Mouse (Mus musculus): ENCODE measurements around the gene Cyfip1. TPM values are rescaled to one million over a fixed set of nuclear protein-coding genes. Genes with fewer than 3 reads are reported as not detected.

The Cyfip1 gene
- total and polyA plus RNA-seq, 3 experiments = 20.1 to 29.3 (median 27.8) TPM

GRCm38 (mm10) chr7:55957916-55958315 is 116.4 kb downstream of the Cyfip1 start:
- DNase-seq (ENCODE audit: extremely low read depth) = no peak
- Histone ChIP-seq H3K4me2 (ENCODE audit: insufficient read depth, low read depth, poor library complexity, severe bottlenecking) (peak overlapping the region; percentile 84), H3K4me3 (replicated peaks in 1 of 3; ENCODE audit: low read depth in 2 of 3, low read length in 2 of 3, poor library complexity in 1 of 3) (no peak overlapping the region), H3K36me3 (replicated peaks in 1 of 2; ENCODE audit: control insufficient read depth in 1 of 2, insufficient read depth in 1 of 2, low read length in 1 of 2) (peaks cover 0 to 24% of the 10 kb centered on the region in 2 experiments), H3K27ac (ENCODE audit: insufficient read depth, low read depth) (peak overlapping the region; percentile 46; the same call in 1 of the 2 replicates), H3K27me3 (replicated peaks) (no peaks in the 10 kb centered on the region), H3K9me3 (replicated peaks; ENCODE audit: low read length) (no peaks in the 10 kb centered on the region), H3K9ac (ENCODE audit: insufficient read depth, low read depth) (no peak overlapping the region), H3K79me2 (replicated peaks; ENCODE audit: control insufficient read depth, extremely low read depth, insufficient read depth, poor library complexity, severe bottlenecking) (peaks cover 54% of the 10 kb centered on the region), H3K4me1 (ENCODE audit: control insufficient read depth in 1 of 2, insufficient read depth in 2 of 2) (peaks cover 2 to 54% of the 10 kb centered on the region in 2 experiments; a peak in 3 of 4 replicates)
- no peak for TF ChIP-seq GABPA (IDR thresholded peaks at IDR 0.05; ENCODE audit: insufficient replicate concordance, low read depth, low read length)
- TF ChIP-seq CTCF (conservative IDR thresholded peaks at IDR 0.05 in 1 of 2, IDR thresholded peaks at IDR 0.05 in 1 of 2; ENCODE audit: low read depth in 2 of 2, low read length in 2 of 2) = no peak
- TF ChIP-seq NRF1 (IDR thresholded peaks at IDR 0.05; ENCODE audit: low read depth, low read length) = no peak
- peak; percentile 51; the same call in 1 of the 2 replicates for TF ChIP-seq BHLHE40 (IDR thresholded peaks at IDR 0.05; ENCODE audit: low read depth, low read length)
- TF ChIP-seq TBP (conservative IDR thresholded peaks at IDR 0.05; ENCODE audit: low read depth, low read length) = no peak
- no peak for TF ChIP-seq USF1 (IDR thresholded peaks at IDR 0.05; ENCODE audit: low read depth, low read length)
- no peak for TF ChIP-seq ZC3H11A (IDR thresholded peaks at IDR 0.05; ENCODE audit: low read depth, low read length)
- no peak for TF ChIP-seq SMC3 (IDR thresholded peaks at IDR 0.05; ENCODE audit: low read depth, low read length)
- no peak for TF ChIP-seq RCOR1 (conservative IDR thresholded peaks at IDR 0.05; ENCODE audit: low read depth, low read length)
- no peak for TF ChIP-seq RAD21 (IDR thresholded peaks at IDR 0.05; ENCODE audit: low read depth, low read length)
- no peak for TF ChIP-seq USF2 (conservative IDR thresholded peaks at IDR 0.05; ENCODE audit: low read depth, low read length)
- no peak for TF ChIP-seq CHD2 (IDR thresholded peaks at IDR 0.05; ENCODE audit: low read length)
- TF ChIP-seq POLR2AphosphoS2 (IDR thresholded peaks at IDR 0.05; ENCODE audit: low read depth, low read length) = no peak
- no peak for TF ChIP-seq MAFK (IDR thresholded peaks at IDR 0.05; ENCODE audit: insufficient replicate concordance, low read length)
- peak; percentile 29; the same call in 1 of the 2 replicates for TF ChIP-seq MXI1 (IDR thresholded peaks at IDR 0.05; ENCODE audit: low read depth, low read length)
- no peak for TF ChIP-seq EP300 (IDR thresholded peaks at IDR 0.05; ENCODE audit: low read length)
- no peak for TF ChIP-seq JUN (IDR thresholded peaks at IDR 0.05; ENCODE audit: insufficient read depth, low read depth, low read length)
- TF ChIP-seq JUND (conservative IDR thresholded peaks at IDR 0.05; ENCODE audit: low read depth, low read length) = no peak
- dilution Hi-C loops (cut with MboI; ENCODE audit: extremely low pct_ligation_motif_present, extremely low pct_unique_long_range_greater_than_20kb, low sequenced_read_pairs) (no loop called here), in situ Hi-C loops (cut with MboI; ENCODE audit: low pct_ligation_motif_present, low pct_unique_long_range_greater_than_20kb, low sequenced_read_pairs) (no loop called here)

- Histone ChIP-seq H3K4me2 (ENCODE audit: insufficient read depth, low read depth, poor library complexity, severe bottlenecking) (no peak overlapping the region), H3K9me3 (replicated peaks; ENCODE audit: low read length) (no peaks in the 10 kb centered on the region), H3K79me2 (replicated peaks; ENCODE audit: control insufficient read depth, extremely low read depth, insufficient read depth, poor library complexity, severe bottlenecking) (peaks cover 47% of the 10 kb centered on the region), H3K36me3 (replicated peaks in 1 of 2; ENCODE audit: control insufficient read depth in 1 of 2, insufficient read depth in 1 of 2, low read length in 1 of 2) (peaks cover 0 to 19% of the 10 kb centered on the region in 2 experiments), H3K4me1 (ENCODE audit: control insufficient read depth in 1 of 2, insufficient read depth in 2 of 2) (peaks cover 2 to 58% of the 10 kb centered on the region in 2 experiments; a peak in 3 of 4 replicates), H3K9ac (ENCODE audit: insufficient read depth, low read depth) (no peak overlapping the region), H3K4me3 (replicated peaks in 1 of 3; ENCODE audit: low read depth in 2 of 3, low read length in 2 of 3, poor library complexity in 1 of 3) (no peak overlapping the region), H3K27ac (ENCODE audit: insufficient read depth, low read depth) (no peak overlapping the region), H3K27me3 (replicated peaks) (no peaks in the 10 kb centered on the region)
- TF ChIP-seq NRF1 (IDR thresholded peaks at IDR 0.05; ENCODE audit: low read depth, low read length) (no peak), CHD2 (IDR thresholded peaks at IDR 0.05; ENCODE audit: low read length) (no peak), ELF1 (IDR thresholded peaks at IDR 0.05; ENCODE audit: low read depth, low read length) (no peak), USF2 (conservative IDR thresholded peaks at IDR 0.05; ENCODE audit: low read depth, low read length) (no peak), ZNF384 (IDR thresholded peaks at IDR 0.05; ENCODE audit: low read depth, low read length) (no peak), NELFE (IDR thresholded peaks at IDR 0.05; ENCODE audit: low read depth, low read length) (no peak), RAD21 (IDR thresholded peaks at IDR 0.05; ENCODE audit: low read depth, low read length) (no peak), BHLHE40 (IDR thresholded peaks at IDR 0.05; ENCODE audit: low read depth, low read length) (no peak), MEF2A (IDR thresholded peaks at IDR 0.05; ENCODE audit: borderline replicate concordance, low read depth, low read length) (no peak), ZC3H11A (IDR thresholded peaks at IDR 0.05; ENCODE audit: low read depth, low read length) (no peak), ETS1 (conservative IDR thresholded peaks at IDR 0.05; ENCODE audit: low read depth, low read length) (no peak), JUN (IDR thresholded peaks at IDR 0.05; ENCODE audit: insufficient read depth, low read depth, low read length) (no peak), JUND (conservative IDR thresholded peaks at IDR 0.05; ENCODE audit: low read depth, low read length) (no peak), TBP (conservative IDR thresholded peaks at IDR 0.05; ENCODE audit: low read depth, low read length) (no peak), USF1 (IDR thresholded peaks at IDR 0.05; ENCODE audit: low read depth, low read length) (no peak), ZMIZ1 (IDR thresholded peaks at IDR 0.05; ENCODE audit: low read depth, low read length) (no peak), GABPA (IDR thresholded peaks at IDR 0.05; ENCODE audit: insufficient replicate concordance, low read depth, low read length) (no peak)
- dilution Hi-C loops (cut with MboI; ENCODE audit: extremely low pct_ligation_motif_present, extremely low pct_unique_long_range_greater_than_20kb, low sequenced_read_pairs) (no loop called here), in situ Hi-C loops (cut with MboI; ENCODE audit: low pct_ligation_motif_present, low pct_unique_long_range_greater_than_20kb, low sequenced_read_pairs) (no loop called here)
- no peak for DNase-seq (ENCODE audit: extremely low read depth)
Measured at GRCm38 (mm10) chr7:55959801-55960200, 118.3 kb downstream of the Cyfip1 start.
